Mouse (Mus musculus) megakaryocyte, embryonic 14.5 days (primary cell): Measurements from ENCODE around the gene Cdipt.

Experiments
- FLI1 ChIP-seq: IDR thresholded peaks from 2 replicates; pipeline ENCODE4 v1.6.1; 2012; ENCODE audit warnings: low read length, inconsistent platforms, mixed read lengths
- GATA1 ChIP-seq: IDR thresholded peaks from 3 replicates; pipeline ENCODE4 v1.6.1; 2012; ENCODE audit warnings: mixed read lengths, low read length, inconsistent platforms, borderline replicate concordance

DNA sequence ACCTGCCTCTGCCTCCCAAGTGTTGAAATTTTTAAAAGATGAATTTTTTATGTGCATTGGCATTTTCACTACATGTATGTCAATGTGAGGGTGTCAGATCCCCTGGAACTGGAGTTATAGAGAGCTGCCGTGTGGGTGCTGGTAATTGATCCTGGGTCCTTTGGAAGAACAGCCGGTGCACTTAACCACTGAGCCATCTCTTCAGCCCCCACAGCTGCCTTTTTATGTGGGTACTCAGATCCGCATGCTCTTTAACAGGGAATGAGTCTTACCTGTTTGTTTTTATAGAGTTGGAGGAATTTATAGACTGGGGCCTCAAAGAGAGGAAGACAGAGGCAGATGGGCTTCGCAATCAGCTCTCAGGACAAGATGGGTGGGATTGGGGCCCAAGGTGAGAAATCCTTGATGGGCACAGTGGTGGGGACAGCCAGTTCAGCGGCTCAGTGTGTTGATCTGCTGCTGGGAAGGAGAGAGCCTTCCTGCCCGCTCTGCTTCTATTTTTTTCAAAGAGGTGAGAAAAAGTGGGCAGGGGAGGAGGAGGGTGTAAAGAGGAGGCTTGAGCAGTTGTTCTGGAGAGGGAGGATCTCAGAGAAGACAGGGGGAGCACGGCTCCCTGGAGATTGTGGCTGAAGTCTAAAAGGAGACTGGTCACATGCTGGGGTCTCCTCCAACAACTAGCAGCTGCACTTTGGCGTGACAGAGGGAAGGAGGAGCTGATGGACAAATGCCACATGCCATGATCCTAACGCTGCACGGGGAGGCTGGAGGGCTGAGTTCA is 9.1 kb downstream of the Cdipt start:
- TF ChIP-seq GATA1, result no peak
- TF ChIP-seq FLI1, result no peak
